12 mouse cellular contexts compared by ENCODE assay signal in the genomic region with DNA sequence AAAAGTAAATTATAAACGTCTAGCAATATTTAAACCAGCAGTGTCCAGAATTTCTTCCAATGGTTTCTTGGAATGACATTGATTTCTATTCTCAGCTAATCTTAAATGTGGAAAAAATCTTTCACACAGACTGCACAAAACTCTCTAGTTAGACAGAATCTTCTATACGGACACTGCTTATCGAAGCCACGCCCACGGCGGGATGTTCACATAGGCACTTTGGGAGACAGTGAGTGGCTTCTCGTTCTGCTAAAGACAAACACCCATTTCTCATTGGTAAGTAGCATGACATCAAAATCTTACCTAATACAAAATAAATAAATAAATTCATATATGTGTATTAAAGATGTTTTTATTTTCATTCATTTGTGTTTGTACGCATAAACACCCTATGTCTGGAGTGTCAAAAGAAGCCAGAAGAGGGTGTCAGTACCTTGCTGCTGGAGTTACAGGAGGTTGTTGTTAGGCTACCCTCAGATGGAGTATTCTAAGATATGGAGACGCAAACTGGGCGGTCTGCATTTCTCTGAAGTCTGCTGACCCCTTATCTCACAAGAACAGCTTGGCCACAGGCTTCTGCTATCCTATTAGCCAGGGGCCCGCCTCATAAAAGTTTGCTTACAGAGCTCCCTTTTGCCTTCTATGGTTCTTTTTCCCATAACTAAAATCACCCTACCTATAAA. TPM values are rescaled to one million over a fixed set of nuclear protein-coding genes. Genes with fewer than 3 reads are reported as not detected.
DNase-seq lines count a peak whose midpoint lies in the region; ATAC-seq and TF ChIP-seq lines count a peak whose summit lies in the region.
"Had no signal": no experiment of that assay in that cellular context is flagged by ENCODE, and none has a peak within 500 bp of the region (broad histone marks: within the 10 kb centered on the region; RNA-seq: fewer than 3 reads in every experiment).

No protein-coding gene starts in this region.

- no peaks in the 10 kb centered on the region for H3K36me3 ChIP-seq in forebrain, embryonic 16.5 days (ENCODE audit: control insufficient read depth, insufficient read depth)
- peaks cover 2% of the 10 kb centered on the region; the same call in 1 of the 2 replicates for H3K36me3 ChIP-seq in kidney, adult 2 months (ENCODE audit: control insufficient read depth, insufficient read depth, low read length)
- H3K36me3 ChIP-seq: hindbrain, embryonic 10.5 days had no signal

- no peaks in the 10 kb centered on the region for H3K27me3 ChIP-seq in forebrain, embryonic 16.5 days (replicated peaks; ENCODE audit: control insufficient read depth, insufficient read depth, low read length)
- H3K27me3 ChIP-seq in kidney, adult 2 months (replicated peaks; ENCODE audit: control insufficient read depth, insufficient read depth, low read length), result no peaks in the 10 kb centered on the region

- no peak for TF ChIP-seq CTCF in kidney, adult 2 months (conservative IDR thresholded peaks at IDR 0.05; ENCODE audit: insufficient read depth, insufficient read length, low read depth, low read length)

- peak; percentile 28 for DNase-seq in embryo, embryonic 10 days (ENCODE audit: low spot score)
- no peak for DNase-seq in embryo, embryonic 9.5 days (ENCODE audit: extremely low spot score)
- peak; percentile 82 for DNase-seq in 416B (ENCODE audit: low read depth)
- DNase-seq in gastrocnemius, postnatal 36 days, result no peak
- DNase-seq in kidney, adult 2 months, result no peak
- DNase-seq: cerebellum, adult 11-12 months; lung, postnatal 10 days had no signal

- 94% methylated on average over 11 of the region's 11 CpGs for WGBS in forebrain, embryonic 16.5 days
- 87% methylated on average over 11 of the region's 11 CpGs for WGBS in kidney, adult 2 months

- no peak overlapping the region for H3K27ac ChIP-seq in forebrain, embryonic 16.5 days (ENCODE audit: low read length)
- H3K27ac ChIP-seq in kidney, adult 2 months (ENCODE audit: insufficient read depth, low read depth, low read length), result no peak overlapping the region
- H3K27ac ChIP-seq: kidney, postnatal 0 days had no signal

- intact Hi-C loops in gastrocnemius, postnatal 36 days (cut with DNase I), result no loop called here

- no peak for TF ChIP-seq POLR2A in kidney, adult 2 months (IDR thresholded peaks at IDR 0.05; ENCODE audit: low read depth, low read length)

- H3K4me3 ChIP-seq in forebrain, embryonic 16.5 days (replicated peaks; ENCODE audit: low read length), result no peak overlapping the region
- no peak overlapping the region for H3K4me3 ChIP-seq in kidney, adult 2 months (ENCODE audit: insufficient read depth, low read depth, low read length)
- H3K4me3 ChIP-seq: hindbrain, embryonic 10.5 days had no signal

- ATAC-seq in erythroid progenitor cell, adult 5-6 weeks (replicated peaks; ENCODE audit: low FRiP score, poor library complexity, severe bottlenecking), result peak; percentile 91
- peak; percentile 88 for ATAC-seq in megakaryocyte progenitor cell, adult 5-6 weeks (replicated peaks; ENCODE audit: poor library complexity)
- no peak for ATAC-seq in forebrain, embryonic 16.5 days

- no peak overlapping the region for H3K4me2 ChIP-seq in forebrain, embryonic 16.5 days (ENCODE audit: low read length)

- no peak overlapping the region for H3K9ac ChIP-seq in forebrain, embryonic 16.5 days (replicated peaks; ENCODE audit: low read depth, low read length)

- H3K4me1 ChIP-seq in forebrain, embryonic 16.5 days (replicated peaks; ENCODE audit: control insufficient read depth, insufficient read depth, low read length), result no peaks in the 10 kb centered on the region
- H3K4me1 ChIP-seq in kidney, adult 2 months (ENCODE audit: control insufficient read depth, insufficient read depth, low read length), result peaks cover 3% of the 10 kb centered on the region; the same call in 1 of the 2 replicates
- H3K4me1 ChIP-seq: hindbrain, embryonic 10.5 days had no signal

- no peaks in the 10 kb centered on the region for H3K9me3 ChIP-seq in forebrain, embryonic 16.5 days (ENCODE audit: control insufficient read depth, low read length)
- H3K9me3 ChIP-seq: hindbrain, embryonic 10.5 days had no signal

RNA-seq across cellular contexts. Expression of a gene that starts 49.5 kb away (rescaled TPM):
- total RNA-seq in erythroid progenitor cell, adult 5-6 weeks (2015; ENCODE audit: low replicate concordance), result 132 TPM in 2 replicates
- 137 and 158 TPM in 2 replicates for total RNA-seq in erythroid progenitor cell, adult 5-6 weeks (2017; ENCODE audit: low replicate concordance)
- 19.3 and 21.9 TPM in 2 replicates for total RNA-seq in megakaryocyte progenitor cell, adult 5-6 weeks (2015)
- 25.9 and 26.1 TPM in 2 replicates for total RNA-seq in megakaryocyte progenitor cell, adult 5-6 weeks (2017)
- under 1 TPM; 0.39 to 0.48 TPM for total RNA-seq in gastrocnemius, postnatal 36 days (2021)
- 0.58 and 0.96 TPM in 2 replicates for polyA plus RNA-seq in forebrain, embryonic 16.5 days (2015; fragmentation: Nextera tagmentation; extraction: Ambion mirVana)
- polyA plus RNA-seq in kidney, adult 2 months (2012; rRNA removed), result 158 and 176 TPM in 2 replicates

Comparison
In these comparisons a context has a peak if more than half of its experiments do, and no peak if none do; other contexts are left out.
1. DNase-seq: peak in embryo, embryonic 10 days (single experiment) and 416B (single experiment); none in embryo, embryonic 9.5 days (single experiment), gastrocnemius, postnatal 36 days (0 of 2) and kidney, adult 2 months (single experiment).
2. RNA of a gene that starts 49.5 kb away (total RNA-seq): 132 to 158 TPM in erythroid progenitor cell, adult 5-6 weeks and 19.3 to 26.1 TPM in megakaryocyte progenitor cell, adult 5-6 weeks; 0.39 to 0.48 TPM in gastrocnemius, postnatal 36 days; every median in the first group is over 10 times any median in the second.